Mouse (Mus musculus): ENCODE measurements around the gene Atp13a5. TPM values are rescaled to one million over a fixed set of nuclear protein-coding genes. Genes with fewer than 3 reads are reported as not detected.

Atp13a5 gene
- polyA plus RNA-seq (2012; rRNA removed): 0.03 TPM in 1 of 2 replicates, not detected in the other

DNA sequence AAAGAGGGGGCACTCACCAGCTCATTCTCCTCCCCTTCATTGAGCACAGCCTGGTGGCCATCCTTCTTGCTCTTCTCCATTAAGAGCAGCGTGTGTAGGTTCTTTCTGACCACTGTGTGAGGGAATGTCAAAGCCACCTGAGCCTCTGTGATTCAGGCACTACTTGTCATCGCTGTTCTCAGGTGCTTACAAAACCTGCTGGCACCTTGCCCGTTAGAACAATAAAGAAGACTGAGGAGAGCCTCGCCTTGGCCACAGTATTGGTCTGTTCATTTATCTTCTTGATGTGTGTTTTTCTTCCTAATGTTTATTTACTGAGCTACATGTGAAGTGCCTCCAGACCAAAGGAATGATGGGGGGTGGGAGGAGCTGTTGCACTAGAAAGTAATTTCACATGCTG is at the start of gene Atp13a5:
Gene Atp13a5, minus strand, starts transcription at position 275 of the 400 bp plus-strand sequence.
- no peaks in the 10 kb centered on the region for H3K36me3 ChIP-seq (ENCODE audit: control insufficient read depth, insufficient read depth, low read length)
- H3K27me3 ChIP-seq (ENCODE audit: control insufficient read depth, insufficient read depth, low read length): no peaks in the 10 kb centered on the region
- no peak within 1 kb of the TSS for H3K4me3 ChIP-seq (ENCODE audit: control insufficient read depth, insufficient read depth, low read length)
- TF ChIP-seq CTCF (IDR thresholded peaks at IDR 0.05; ENCODE audit: borderline replicate concordance, control insufficient read depth, extremely low read depth, insufficient read depth, low read length, poor library complexity) (no peak), POLR2A (IDR thresholded peaks at IDR 0.05; ENCODE audit: control insufficient read depth, extremely low read depth, insufficient read depth, low read length, poor library complexity) (no peak)
- no peaks in the 10 kb centered on the region for H3K4me1 ChIP-seq (replicated peaks; ENCODE audit: control insufficient read depth, insufficient read depth, low read length)
- no peak for DNase-seq
- no peak within 1 kb of the TSS for H3K27ac ChIP-seq (ENCODE audit: control insufficient read depth, insufficient read depth, low read length)
- 75% methylated on average over 4 of the region's 4 CpGs for WGBS

DNA sequence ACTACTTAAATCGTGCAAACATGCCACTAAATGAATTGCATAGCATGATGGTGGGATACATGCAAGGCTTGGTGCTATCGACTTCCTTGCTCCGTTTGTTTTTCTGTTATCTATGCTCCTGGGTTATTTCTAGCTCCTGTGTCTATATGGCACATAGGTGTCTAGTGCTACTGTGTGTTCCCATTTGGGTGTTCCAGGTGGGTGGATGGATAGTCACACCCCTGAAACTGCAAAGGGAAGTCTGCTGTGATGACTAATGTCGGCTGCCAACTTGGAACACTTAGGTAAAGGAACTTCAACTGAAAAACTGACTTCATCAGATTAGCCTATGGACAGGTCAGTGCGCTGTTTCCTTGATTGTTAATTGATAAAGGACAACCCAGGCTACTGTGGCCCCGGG is 36.3 kb upstream of the Atp13a5 start:
- H3K4me3 ChIP-seq (ENCODE audit: control insufficient read depth, insufficient read depth, low read length): no peak overlapping the region
- H3K36me3 ChIP-seq (ENCODE audit: control insufficient read depth, insufficient read depth, low read length): no peaks in the 10 kb centered on the region
- H3K27me3 ChIP-seq (ENCODE audit: control insufficient read depth, insufficient read depth, low read length): no peaks in the 10 kb centered on the region
- H3K4me1 ChIP-seq (replicated peaks; ENCODE audit: control insufficient read depth, insufficient read depth, low read length): no peaks in the 10 kb centered on the region
- no peak overlapping the region for H3K27ac ChIP-seq (ENCODE audit: control insufficient read depth, insufficient read depth, low read length)
- TF ChIP-seq POLR2A (IDR thresholded peaks at IDR 0.05; ENCODE audit: control insufficient read depth, extremely low read depth, insufficient read depth, low read length, poor library complexity): no peak
- no peak for TF ChIP-seq CTCF (IDR thresholded peaks at IDR 0.05; ENCODE audit: borderline replicate concordance, control insufficient read depth, extremely low read depth, insufficient read depth, low read length, poor library complexity)
- WGBS: 93% methylated on average over 6 of the region's 6 CpGs
- no peak for DNase-seq

DNA sequence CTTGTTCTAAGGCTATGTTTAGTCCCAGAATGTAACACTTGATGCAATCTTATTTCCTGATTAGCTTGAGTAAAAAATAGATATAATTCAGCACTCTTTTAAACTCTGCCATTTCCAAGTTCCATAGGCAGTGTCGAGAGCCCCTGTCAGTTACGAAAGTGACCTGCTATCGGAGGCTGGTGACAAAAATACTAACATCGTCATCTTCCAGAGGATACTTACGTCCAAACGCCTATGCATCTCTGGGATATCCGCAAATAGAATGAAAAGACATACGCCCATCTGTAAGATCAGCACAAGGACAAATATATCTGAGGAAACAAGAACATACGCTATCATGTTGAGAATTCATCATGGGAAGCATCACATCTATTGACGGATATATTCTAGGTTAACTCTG is 28.8 kb upstream of the Atp13a5 start:
- no peak for TF ChIP-seq CTCF (IDR thresholded peaks at IDR 0.05; ENCODE audit: borderline replicate concordance, control insufficient read depth, extremely low read depth, insufficient read depth, low read length, poor library complexity)
- no peak for TF ChIP-seq POLR2A (IDR thresholded peaks at IDR 0.05; ENCODE audit: control insufficient read depth, extremely low read depth, insufficient read depth, low read length, poor library complexity)
- no peak for DNase-seq
- Histone ChIP-seq H3K4me3 (ENCODE audit: control insufficient read depth, insufficient read depth, low read length) (no peak overlapping the region), H3K36me3 (ENCODE audit: control insufficient read depth, insufficient read depth, low read length) (no peaks in the 10 kb centered on the region), H3K27ac (ENCODE audit: control insufficient read depth, insufficient read depth, low read length) (no peak overlapping the region), H3K27me3 (ENCODE audit: control insufficient read depth, insufficient read depth, low read length) (no peaks in the 10 kb centered on the region), H3K4me1 (replicated peaks; ENCODE audit: control insufficient read depth, insufficient read depth, low read length) (no peaks in the 10 kb centered on the region)
- 95% methylated on average over 10 of the region's 10 CpGs for WGBS

DNA sequence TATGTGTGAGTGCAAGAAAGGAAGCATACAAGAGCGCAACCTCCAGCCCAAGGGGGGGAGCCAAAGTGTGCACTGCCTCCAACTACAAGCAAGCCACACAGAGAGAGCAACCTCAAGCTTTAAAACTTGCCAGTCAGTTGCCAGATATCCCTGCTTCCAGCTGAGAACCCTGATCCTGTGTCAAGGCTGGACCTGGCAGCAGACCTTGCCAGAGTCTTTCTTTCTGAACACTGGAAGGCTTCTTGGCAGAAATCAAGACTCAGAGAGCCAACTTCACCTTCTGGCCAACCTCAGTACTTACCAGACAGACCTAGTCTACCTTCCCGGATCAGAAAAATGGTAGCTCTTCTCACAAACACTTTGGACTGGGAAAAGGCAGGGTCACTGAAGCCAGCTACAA is 20.5 kb upstream of the Atp13a5 start:
- Histone ChIP-seq H3K4me1 (replicated peaks; ENCODE audit: control insufficient read depth, insufficient read depth, low read length) (no peaks in the 10 kb centered on the region), H3K36me3 (ENCODE audit: control insufficient read depth, insufficient read depth, low read length) (no peaks in the 10 kb centered on the region), H3K27ac (ENCODE audit: control insufficient read depth, insufficient read depth, low read length) (no peak overlapping the region), H3K4me3 (ENCODE audit: control insufficient read depth, insufficient read depth, low read length) (no peak overlapping the region), H3K27me3 (ENCODE audit: control insufficient read depth, insufficient read depth, low read length) (no peaks in the 10 kb centered on the region)
- no peak for TF ChIP-seq POLR2A (IDR thresholded peaks at IDR 0.05; ENCODE audit: control insufficient read depth, extremely low read depth, insufficient read depth, low read length, poor library complexity)
- TF ChIP-seq CTCF (IDR thresholded peaks at IDR 0.05; ENCODE audit: borderline replicate concordance, control insufficient read depth, extremely low read depth, insufficient read depth, low read length, poor library complexity): no peak
- WGBS: 93% methylated on average over 2 of the region's 2 CpGs
- no peak for DNase-seq

- no peaks in the 10 kb centered on the region for H3K27me3 ChIP-seq (ENCODE audit: control insufficient read depth, insufficient read depth, low read length)
- H3K4me3 ChIP-seq (ENCODE audit: control insufficient read depth, insufficient read depth, low read length): no peak overlapping the region
- TF ChIP-seq CTCF (IDR thresholded peaks at IDR 0.05; ENCODE audit: borderline replicate concordance, control insufficient read depth, extremely low read depth, insufficient read depth, low read length, poor library complexity) (no peak), POLR2A (IDR thresholded peaks at IDR 0.05; ENCODE audit: control insufficient read depth, extremely low read depth, insufficient read depth, low read length, poor library complexity) (no peak)
- 97% methylated on average over 4 of the region's 4 CpGs for WGBS
- no peak overlapping the region for H3K27ac ChIP-seq (ENCODE audit: control insufficient read depth, insufficient read depth, low read length)
- no peaks in the 10 kb centered on the region for H3K4me1 ChIP-seq (replicated peaks; ENCODE audit: control insufficient read depth, insufficient read depth, low read length)
- no peak for DNase-seq
- H3K36me3 ChIP-seq (ENCODE audit: control insufficient read depth, insufficient read depth, low read length): no peaks in the 10 kb centered on the region
Observed at GRCm38 (mm10) chr16:29384781-29385180, 6.2 kb upstream of the Atp13a5 start.

DNA sequence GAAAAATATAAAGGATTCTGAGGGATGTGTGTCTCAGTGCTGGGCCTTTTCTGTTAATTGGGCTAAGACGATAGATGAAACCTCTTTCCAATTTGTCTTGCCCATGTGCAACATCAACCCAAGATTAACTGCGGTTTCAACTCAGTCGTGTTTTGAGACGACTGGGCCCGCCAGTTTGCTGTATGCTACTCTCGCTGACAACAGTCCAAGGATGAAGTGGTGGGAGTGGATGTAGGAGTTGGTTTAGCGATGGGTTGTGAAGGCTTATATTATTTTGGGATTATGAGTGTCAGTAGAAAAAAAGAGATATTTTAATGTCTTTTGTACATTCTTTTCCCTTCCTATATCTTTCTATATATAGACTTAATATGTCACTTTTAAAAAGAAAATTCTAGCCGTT is 3.9 kb downstream of the Atp13a5 start:
- no peak overlapping the region for H3K4me3 ChIP-seq (ENCODE audit: control insufficient read depth, insufficient read depth, low read length)
- H3K4me1 ChIP-seq (replicated peaks; ENCODE audit: control insufficient read depth, insufficient read depth, low read length): no peaks in the 10 kb centered on the region
- TF ChIP-seq CTCF (IDR thresholded peaks at IDR 0.05; ENCODE audit: borderline replicate concordance, control insufficient read depth, extremely low read depth, insufficient read depth, low read length, poor library complexity) (no peak), POLR2A (IDR thresholded peaks at IDR 0.05; ENCODE audit: control insufficient read depth, extremely low read depth, insufficient read depth, low read length, poor library complexity) (no peak)
- WGBS: 91% methylated on average over 8 of the region's 8 CpGs
- no peaks in the 10 kb centered on the region for H3K27me3 ChIP-seq (ENCODE audit: control insufficient read depth, insufficient read depth, low read length)
- H3K27ac ChIP-seq (ENCODE audit: control insufficient read depth, insufficient read depth, low read length): no peak overlapping the region
- DNase-seq: no peak
- H3K36me3 ChIP-seq (ENCODE audit: control insufficient read depth, insufficient read depth, low read length): no peaks in the 10 kb centered on the region

All from thymus, adult 2 months (tissue).